In genomic region chr7:27481627-27481969, GRCm38 (mm10) we compare ENCODE assay signal across 8 mouse cellular contexts. TPM values are rescaled to one million over a fixed set of nuclear protein-coding genes. Genes with fewer than 3 reads are reported as not detected.
DNase-seq lines count a peak whose midpoint lies in the region; ATAC-seq and TF ChIP-seq lines count a peak whose summit lies in the region.

No protein-coding gene starts in this region.

- TF ChIP-seq EP300 in ES-Bruce4 (IDR thresholded peaks at IDR 0.05; ENCODE audit: insufficient read depth, low read depth, low read length), result peak; percentile 69; the same call in 1 of the 2 replicates

- peak; percentile 61 for DNase-seq in c-Kit-positive CD71-negative TER-119-negative erythroid progenitor cells, embryonic 14.5 days (ENCODE audit: low read depth)
- DNase-seq in fibroblast of lung, adult 2 months (ENCODE audit: low read depth), result peak; percentile 90
- DNase-seq in kidney, postnatal 14 days, result peak; percentile 95
- peak; percentile 94 to 96 for DNase-seq in lung, adult 18-20 months
- peak; percentile 88 for DNase-seq in testis, postnatal 14 days (ENCODE audit: low spot score)

- 0% methylated on average over 11 of the region's 12 CpGs for WGBS in heart, embryonic 15.5 days
- 0% methylated on average over 10 of the region's 12 CpGs for WGBS in neural tube, embryonic 14.5 days

- H3K27ac ChIP-seq in ES-Bruce4 (ENCODE audit: insufficient read depth, low read length), result peak overlapping the region; percentile 13; the same call in 1 of the 2 replicates
- peak overlapping the region; percentile 86 for H3K27ac ChIP-seq in heart, embryonic 15.5 days
- H3K27ac ChIP-seq in neural tube, embryonic 14.5 days (ENCODE audit: low read depth, low read length), result no peak overlapping the region

- no peaks in the 10 kb centered on the region for H3K9me3 ChIP-seq in ES-Bruce4 (replicated peaks; ENCODE audit: control insufficient read depth, insufficient read depth, low read length, poor library complexity, severe bottlenecking)
- H3K9me3 ChIP-seq in heart, embryonic 15.5 days (replicated peaks), result no peaks in the 10 kb centered on the region
- no peaks in the 10 kb centered on the region for H3K9me3 ChIP-seq in neural tube, embryonic 14.5 days (ENCODE audit: control insufficient read depth, low read length)

- no peaks in the 10 kb centered on the region for H3K27me3 ChIP-seq in ES-Bruce4 (ENCODE audit: control insufficient read depth, insufficient read depth, low read length, poor library complexity, severe bottlenecking)
- H3K27me3 ChIP-seq in heart, embryonic 15.5 days, result no peaks in the 10 kb centered on the region
- H3K27me3 ChIP-seq in neural tube, embryonic 14.5 days (ENCODE audit: control insufficient read depth, insufficient read depth, low read length), result no peaks in the 10 kb centered on the region

- TF ChIP-seq POLR2A in ES-Bruce4 (IDR thresholded peaks at IDR 0.05; ENCODE audit: insufficient read depth, low read length), result no peak

- peak; percentile 97 for ATAC-seq in heart, embryonic 15.5 days (replicated peaks; ENCODE audit: insufficient number of reproducible peaks, insufficient read depth, low FRiP score, low read depth)
- ATAC-seq in neural tube, embryonic 14.5 days (ENCODE audit: low read depth), result peak; percentile 55; the same call in 1 of the 2 replicates

- TF ChIP-seq CTCF in ES-Bruce4 (IDR thresholded peaks at IDR 0.05; ENCODE audit: low read depth, low read length), result no peak

- peaks cover under 1% of the 10 kb centered on the region; the same call in 1 of the 2 replicates for H3K36me3 ChIP-seq in ES-Bruce4 (ENCODE audit: control insufficient read depth, insufficient read depth, low read length, poor library complexity, severe bottlenecking)
- H3K36me3 ChIP-seq in heart, embryonic 15.5 days, result peaks cover 5% of the 10 kb centered on the region; the same call in 1 of the 2 replicates
- 0 out of 2 replicates have a peak, but pooled peaks cover 4% of the 10 kb centered on the region for H3K36me3 ChIP-seq in neural tube, embryonic 14.5 days (ENCODE audit: control insufficient read depth, insufficient read depth, low read length)

- H3K9ac ChIP-seq in ES-Bruce4 (ENCODE audit: low read depth, poor library complexity, severe bottlenecking), result peak overlapping the region; percentile 56
- peak overlapping the region; percentile 56 for H3K9ac ChIP-seq in heart, embryonic 15.5 days
- peak overlapping the region; percentile 50 for H3K9ac ChIP-seq in neural tube, embryonic 14.5 days (replicated peaks; ENCODE audit: low read depth, low read length)

- H3K4me1 ChIP-seq in ES-Bruce4 (ENCODE audit: control insufficient read depth, insufficient read depth, low read length), result peaks cover 4% of the 10 kb centered on the region
- peaks cover 25% of the 10 kb centered on the region for H3K4me1 ChIP-seq in heart, embryonic 15.5 days (replicated peaks)
- peaks cover 4% of the 10 kb centered on the region; the same call in 1 of the 2 replicates for H3K4me1 ChIP-seq in neural tube, embryonic 14.5 days (ENCODE audit: control insufficient read depth, insufficient read depth, low read length)

- H3K4me2 ChIP-seq in heart, embryonic 15.5 days, result peak overlapping the region; percentile 64
- peak overlapping the region; percentile 54 for H3K4me2 ChIP-seq in neural tube, embryonic 14.5 days (ENCODE audit: low read depth, low read length)

- peak overlapping the region; percentile 10; the same call in 1 of the 2 replicates for H3K4me3 ChIP-seq in ES-Bruce4 (ENCODE audit: low read depth, low read length)
- peak overlapping the region; percentile 40 for H3K4me3 ChIP-seq in heart, embryonic 15.5 days
- H3K4me3 ChIP-seq in neural tube, embryonic 14.5 days (ENCODE audit: low read depth, low read length), result peak overlapping the region; percentile 16

RNA-seq across cellular contexts. Expression of gene Sertad1, which starts 5.1 kb away (rescaled TPM):
- 8.0 and 8.9 TPM in 2 replicates for polyA plus RNA-seq in ES-Bruce4 (2011; ENCODE audit: insufficient read depth, insufficient read length, low read depth, missing spikeins)
- polyA plus RNA-seq in heart, embryonic 15.5 days (2015; fragmentation: Nextera tagmentation; extraction: Ambion mirVana), result 34.9 and 37.2 TPM in 2 replicates
- 6.1 and 10.7 TPM in 2 replicates for polyA plus RNA-seq in neural tube, embryonic 14.5 days (2014; fragmentation: Nextera tagmentation; extraction: Ambion mirVana)

RNA-seq across cellular contexts. Expression of gene Sertad3, which starts 8.0 kb away (rescaled TPM):
- 10.9 and 11.8 TPM in 2 replicates for polyA plus RNA-seq in ES-Bruce4 (2011; ENCODE audit: insufficient read depth, insufficient read length, low read depth, missing spikeins)
- polyA plus RNA-seq in heart, embryonic 15.5 days (2015; fragmentation: Nextera tagmentation; extraction: Ambion mirVana), result 19.0 and 21.9 TPM in 2 replicates
- polyA plus RNA-seq in neural tube, embryonic 14.5 days (2014; fragmentation: Nextera tagmentation; extraction: Ambion mirVana), result 5.7 and 10.0 TPM in 2 replicates

RNA-seq across cellular contexts. Expression of gene Prx, which starts 17.5 kb away (rescaled TPM):
- polyA plus RNA-seq in ES-Bruce4 (2011; ENCODE audit: insufficient read depth, insufficient read length, low read depth, missing spikeins), result 4.2 and 5.7 TPM in 2 replicates
- 1.7 and 3.0 TPM in 2 replicates for polyA plus RNA-seq in heart, embryonic 15.5 days (2015; fragmentation: Nextera tagmentation; extraction: Ambion mirVana)
- 0.43 and 1.1 TPM in 2 replicates for polyA plus RNA-seq in neural tube, embryonic 14.5 days (2014; fragmentation: Nextera tagmentation; extraction: Ambion mirVana)

RNA-seq across cellular contexts. Expression of gene Blvrb, which starts 33.8 kb away (rescaled TPM):
- 44.1 and 44.3 TPM in 2 replicates for polyA plus RNA-seq in ES-Bruce4 (2011; ENCODE audit: insufficient read depth, insufficient read length, low read depth, missing spikeins)
- polyA plus RNA-seq in heart, embryonic 15.5 days (2015; fragmentation: Nextera tagmentation; extraction: Ambion mirVana), result 51.4 and 67.5 TPM in 2 replicates
- polyA plus RNA-seq in neural tube, embryonic 14.5 days (2014; fragmentation: Nextera tagmentation; extraction: Ambion mirVana), result 12.1 and 23.0 TPM in 2 replicates

RNA-seq across cellular contexts. Expression of gene Sptbn4, which starts 34.1 kb away (rescaled TPM):
- polyA plus RNA-seq in ES-Bruce4 (2011; ENCODE audit: insufficient read depth, insufficient read length, low read depth, missing spikeins), result 6.0 and 7.3 TPM in 2 replicates
- 0.11 and 0.39 TPM in 2 replicates for polyA plus RNA-seq in heart, embryonic 15.5 days (2015; fragmentation: Nextera tagmentation; extraction: Ambion mirVana)
- polyA plus RNA-seq in neural tube, embryonic 14.5 days (2014; fragmentation: Nextera tagmentation; extraction: Ambion mirVana), result 3.9 and 5.6 TPM in 2 replicates
